Mouse (Mus musculus): ENCODE measurements around the gene Zfp639.

DNA sequence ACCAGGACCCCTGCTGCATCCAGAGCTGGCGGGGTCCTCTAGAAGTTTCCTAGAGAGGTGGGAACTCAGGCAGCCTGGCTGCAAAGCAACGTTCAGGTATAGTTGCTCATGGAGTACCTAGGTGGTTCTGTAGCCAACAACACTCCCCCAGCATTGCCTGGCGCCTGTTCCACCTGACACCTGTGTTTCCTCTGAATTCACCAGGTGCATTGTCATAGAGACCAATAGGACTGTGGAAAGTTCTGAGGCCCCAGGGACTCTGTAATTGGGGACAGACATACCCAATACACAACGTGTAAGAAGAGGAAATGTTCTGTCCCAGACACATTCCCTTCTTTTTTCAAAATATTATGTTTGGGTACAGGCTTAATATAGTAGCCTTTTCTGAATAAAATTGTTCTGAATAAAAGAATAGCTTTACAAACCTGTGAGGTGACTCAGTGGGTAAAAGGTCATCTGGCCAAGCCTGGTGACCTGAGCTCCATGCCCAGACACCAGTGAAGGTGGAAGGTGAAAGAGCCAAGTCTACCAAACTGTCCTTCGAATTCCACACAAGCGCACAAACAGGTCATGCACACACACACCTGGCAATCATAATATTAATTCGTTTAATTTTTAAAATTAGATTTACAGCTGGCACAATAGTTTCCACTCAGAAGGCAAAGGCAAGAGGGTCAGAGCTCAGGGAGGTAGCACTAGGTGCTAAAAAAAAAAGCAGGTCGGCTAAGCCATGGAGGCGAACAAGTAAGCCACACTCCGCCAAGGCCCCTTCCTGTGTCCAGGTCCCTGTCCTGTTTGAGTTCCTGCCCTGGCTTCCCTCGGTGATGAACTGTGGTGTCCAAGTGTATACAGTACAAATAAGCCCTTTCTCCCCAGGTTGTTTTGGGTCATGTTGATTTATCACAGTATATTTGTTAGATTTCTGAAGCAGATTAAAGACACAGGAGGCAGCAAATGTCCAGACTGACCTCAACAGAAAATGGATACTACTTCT is 17.7 kb upstream of the Zfp639 start, which contains the start of gene Kcnmb3:
- no peak for TF ChIP-seq CTCF (IDR thresholded peaks at IDR 0.05; ENCODE audit: control insufficient read depth, insufficient read depth, insufficient read length)
- TF ChIP-seq MYOG (IDR thresholded peaks at IDR 0.05; ENCODE audit: control insufficient read depth, extremely low read depth, insufficient read length), result no peak
- no peak for TF ChIP-seq CEBPB (IDR thresholded peaks at IDR 0.05; ENCODE audit: low read depth)
- TF ChIP-seq MYOD1 (IDR thresholded peaks at IDR 0.05; ENCODE audit: control insufficient read depth, insufficient read length, low read depth), result no peak

Measured in C2C12 (cell line).